Mouse (Mus musculus): ENCODE results near the gene Defb36. TPM values are rescaled to one million over a fixed set of nuclear protein-coding genes. Genes with fewer than 3 reads are reported as not detected.

Gene Defb36
- total RNA-seq, 2 experiments from 2014 or later: not detected

DNA sequence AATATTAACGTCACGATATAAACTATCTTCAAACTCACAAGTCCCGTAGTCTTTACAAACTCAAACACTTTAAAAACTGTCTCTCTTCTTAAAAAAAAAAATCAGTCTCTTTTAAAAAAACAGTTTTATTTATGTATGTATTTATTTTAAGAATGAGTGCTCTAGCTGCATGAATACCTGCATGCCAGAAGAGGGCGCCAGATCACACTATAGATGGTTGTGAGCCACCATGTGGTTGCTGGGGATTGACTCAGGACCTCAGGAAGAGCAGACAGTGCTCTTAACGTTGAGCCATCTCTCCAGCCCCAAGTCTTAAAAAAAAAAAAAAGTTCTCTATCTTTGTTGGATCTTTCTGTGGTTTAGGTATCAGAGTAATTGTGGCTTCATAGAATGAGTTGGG lies 13.2 kb downstream of the Defb36 start:
- DNase-seq: no peak
- intact Hi-C loops (cut with DNase I; ENCODE audit: low total_unique reads): loop anchor here (5.0 kb wide), 1 partner anchor 40 kb away; no protein-coding TSS in a partner anchor

GRCm38 (mm10) chr2:152620367-152621134 lies 16.4 kb downstream of the Defb36 start:
- intact Hi-C loops (cut with DNase I; ENCODE audit: low total_unique reads): no loop called here
- DNase-seq: peak; percentile 53

- DNase-seq: no peak
- intact Hi-C loops (cut with DNase I; ENCODE audit: low total_unique reads): no loop called here
Observed at GRCm38 (mm10) chr2:152622151-152622550, 18.0 kb downstream of the Defb36 start.

- intact Hi-C loops (cut with DNase I; ENCODE audit: low total_unique reads): no loop called here
- no peak for DNase-seq
Observed at GRCm38 (mm10) chr2:152622953-152623352, 18.8 kb downstream of the Defb36 start, which contains the start of gene Defb25. Defb25 (minus strand) TSS chr2:152623053.

DNA sequence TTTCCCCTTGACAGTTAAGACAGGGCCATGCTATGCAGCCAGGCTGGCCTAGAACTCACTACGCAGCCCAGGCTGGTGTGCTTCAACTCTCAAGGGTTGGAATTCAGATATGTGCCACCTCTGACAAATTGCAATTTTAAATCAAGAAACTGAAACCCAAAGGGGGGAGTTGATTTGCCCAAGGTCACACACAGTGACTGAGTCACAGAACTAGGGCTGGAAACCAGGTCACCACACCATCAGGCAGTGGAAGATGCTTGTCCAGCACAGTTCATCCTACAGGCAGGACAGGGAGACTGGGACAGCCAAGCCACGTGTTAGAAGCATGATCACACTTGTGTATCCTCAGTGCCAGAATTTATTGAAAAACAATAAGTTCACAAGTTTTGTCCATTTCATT lies 20.4 kb downstream of the Defb36 start:
- no peak for DNase-seq
- intact Hi-C loops (cut with DNase I; ENCODE audit: low total_unique reads): no loop called here

DNA sequence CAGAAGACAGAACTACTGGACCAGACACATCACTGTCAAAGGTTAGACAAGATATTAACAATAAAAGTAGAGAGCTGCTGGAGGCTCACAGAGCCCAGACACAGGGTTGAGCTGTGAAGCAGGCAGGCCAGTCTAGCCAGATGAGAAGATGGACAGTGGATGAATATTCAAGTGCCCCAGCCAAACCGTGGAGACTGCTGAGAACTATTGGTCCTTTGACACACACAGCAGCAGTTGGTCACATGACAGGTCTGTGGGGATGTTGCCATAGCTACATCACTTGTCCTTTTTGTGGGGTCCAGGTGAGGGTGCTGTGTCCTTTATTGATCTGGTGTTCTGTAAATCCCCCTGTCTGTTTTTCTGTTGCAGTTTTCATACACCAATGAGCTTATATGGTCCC lies 21.1 kb downstream of the Defb36 start:
- no peak for DNase-seq
- intact Hi-C loops (cut with DNase I; ENCODE audit: low total_unique reads): no loop called here

DNA sequence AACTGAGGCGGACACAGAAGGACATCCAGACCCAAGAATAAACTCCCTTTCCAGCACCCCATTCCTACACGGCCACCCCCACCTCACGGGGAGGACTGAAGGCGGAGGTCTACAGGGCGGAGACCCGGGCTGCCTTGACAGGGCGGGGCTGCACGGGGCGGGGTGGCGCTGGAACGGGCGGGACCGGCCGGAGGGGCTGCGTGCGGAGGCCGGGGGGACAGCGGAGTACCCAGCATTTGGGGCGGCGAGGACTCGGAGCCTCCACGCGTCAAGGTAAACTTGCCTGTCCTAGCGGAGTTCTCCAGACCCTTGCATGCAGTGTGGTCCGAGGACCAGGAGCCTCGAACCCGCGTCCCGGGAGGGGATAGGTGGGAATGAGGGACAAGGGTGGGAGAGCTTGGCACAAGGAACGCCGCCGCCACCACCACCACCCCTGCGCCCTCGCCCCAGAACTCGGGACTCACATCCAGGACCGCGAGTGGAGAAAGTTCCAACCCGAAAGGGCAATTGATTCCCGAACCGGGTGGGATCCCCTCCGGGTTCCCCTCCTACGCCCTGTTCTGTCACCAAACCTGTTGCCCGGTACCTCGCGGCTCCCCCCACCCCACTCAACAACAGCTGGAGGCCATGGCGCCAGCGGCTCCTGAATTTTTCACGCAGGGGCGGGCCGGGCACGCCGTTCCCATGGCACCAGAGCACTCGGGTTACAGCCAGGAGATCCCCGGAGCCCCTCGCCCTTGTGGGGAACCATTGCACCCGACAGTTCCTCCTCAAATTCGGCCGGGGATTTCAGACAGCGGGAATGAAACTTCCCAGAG lies 22.9 kb downstream of the Defb36 start, which contains the start of gene Rem1:
TSS of gene Rem1 (plus strand) at position 178 of the 818 bp plus-strand sequence.
- DNase-seq: peak; percentile 56
- intact Hi-C loops (cut with DNase I; ENCODE audit: low total_unique reads): no loop called here

- peak; percentile 25 for DNase-seq
- intact Hi-C loops (cut with DNase I; ENCODE audit: low total_unique reads): no loop called here
Observed at GRCm38 (mm10) chr2:152628066-152628465, 23.9 kb downstream of the Defb36 start.

DNA sequence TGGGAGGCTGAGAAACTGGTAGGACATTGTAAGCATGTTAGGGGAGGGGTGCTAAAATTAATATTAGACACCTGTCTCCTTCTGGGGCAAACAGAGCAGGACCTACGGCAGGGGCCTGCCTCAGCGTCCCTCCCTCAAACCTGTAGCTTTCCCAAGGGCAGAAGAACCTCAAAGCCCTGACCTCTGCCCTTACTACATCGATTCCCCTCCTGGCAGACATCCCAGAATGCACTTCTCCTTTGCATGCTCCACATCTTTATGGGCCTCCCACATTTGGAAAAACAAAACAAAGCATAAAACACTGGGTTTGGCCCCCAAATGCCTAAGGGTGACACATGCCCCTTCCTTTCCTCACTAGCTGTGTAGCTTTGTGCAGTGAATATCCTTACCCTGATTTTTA lies 25.1 kb downstream of the Defb36 start:
- intact Hi-C loops (cut with DNase I; ENCODE audit: low total_unique reads): no loop called here
- no peak for DNase-seq

GRCm38 (mm10) chr2:152629904-152630303 lies 25.8 kb downstream of the Defb36 start:
- intact Hi-C loops (cut with DNase I; ENCODE audit: low total_unique reads): no loop called here
- DNase-seq: no peak

DNA sequence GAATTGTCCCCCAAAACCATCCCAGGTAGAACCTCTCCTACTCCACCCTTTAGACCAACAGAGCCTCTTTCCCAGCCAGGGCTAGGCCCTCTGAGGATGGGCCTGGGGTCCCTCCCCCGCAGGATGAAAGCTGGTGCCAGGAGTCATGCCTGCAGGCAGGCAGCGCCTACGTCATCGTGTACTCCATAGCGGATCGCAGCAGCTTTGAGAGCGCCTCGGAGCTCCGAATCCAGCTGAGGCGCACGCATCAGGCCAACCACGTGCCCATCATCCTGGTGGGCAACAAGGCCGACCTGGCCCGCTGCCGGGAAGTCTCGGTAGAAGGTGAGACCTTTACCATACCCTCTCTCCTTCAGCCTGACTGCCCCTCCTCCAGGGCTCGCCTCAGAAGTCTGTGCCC lies 29.2 kb downstream of the Defb36 start:
- intact Hi-C loops (cut with DNase I; ENCODE audit: low total_unique reads): no loop called here

GRCm38 (mm10) chr2:152634311-152634710 lies 30.2 kb downstream of the Defb36 start:
- intact Hi-C loops (cut with DNase I; ENCODE audit: low total_unique reads): no loop called here
- DNase-seq: no peak

More for the DNA sequence above, 29.2 kb downstream of the Defb36 start:
- DNase-seq: no peak

DNA sequence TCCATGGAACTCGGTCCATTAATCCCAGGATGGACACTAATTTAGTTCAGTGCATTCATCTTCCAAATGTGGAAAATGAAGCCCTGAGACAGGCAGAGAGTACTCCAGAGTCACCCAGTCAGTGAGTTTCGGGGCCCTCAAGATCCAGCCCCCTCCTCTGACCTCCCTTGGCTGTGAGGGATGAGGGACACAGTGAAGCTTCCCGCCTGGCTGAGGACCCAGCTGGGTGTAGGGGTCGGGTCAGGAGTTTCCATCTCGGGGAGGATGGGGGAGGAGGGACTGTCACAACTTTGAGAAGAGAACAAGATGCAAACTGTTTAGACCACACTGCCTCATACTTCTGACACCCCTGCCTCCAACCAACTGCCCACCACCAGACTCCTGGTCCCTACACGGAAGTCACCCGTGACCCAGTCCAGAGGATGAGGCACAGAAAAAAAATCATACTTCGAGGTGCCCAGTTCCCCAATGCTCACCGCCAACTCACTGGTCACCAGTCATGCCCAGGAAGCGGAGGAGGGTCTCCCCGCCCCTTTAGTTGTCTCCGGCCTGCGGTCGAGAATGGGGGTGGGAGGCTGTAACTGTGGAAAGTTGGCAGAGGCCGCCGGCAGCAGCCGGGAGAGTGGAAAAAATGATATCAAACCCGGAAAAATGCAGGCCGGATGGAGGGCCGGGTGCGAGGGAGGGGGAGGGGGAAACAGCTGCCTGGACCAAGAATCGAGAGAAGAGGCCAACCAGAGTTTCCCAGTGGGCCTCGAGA lies 32.3 kb downstream of the Defb36 start:
- intact Hi-C loops (cut with DNase I; ENCODE audit: low total_unique reads): no loop called here
- DNase-seq: peak; percentile 83

- intact Hi-C loops (cut with DNase I; ENCODE audit: low total_unique reads): no loop called here
- no peak for DNase-seq
Observed at GRCm38 (mm10) chr2:152637006-152637322, 32.8 kb downstream of the Defb36 start.

DNA sequence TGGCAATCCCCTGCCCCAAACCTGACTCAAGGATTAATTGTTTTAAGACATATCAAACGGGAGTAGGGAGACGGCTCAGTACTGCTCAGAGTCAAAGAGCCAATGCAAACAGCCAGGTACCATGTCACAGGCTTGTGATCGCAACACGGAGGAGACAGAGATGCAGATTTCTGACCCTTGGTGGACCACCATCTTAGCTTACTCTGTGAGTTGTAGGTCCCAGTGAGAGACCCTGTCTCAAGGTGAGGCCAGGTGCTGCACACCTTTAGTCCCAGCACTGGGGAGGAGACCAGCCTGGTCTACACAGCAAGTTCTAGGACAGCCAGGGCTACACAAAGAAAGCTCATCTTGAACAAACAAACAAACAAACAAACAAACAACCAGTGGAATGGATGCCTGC lies 33.3 kb downstream of the Defb36 start:
- intact Hi-C loops (cut with DNase I; ENCODE audit: low total_unique reads): no loop called here
- no peak for DNase-seq

DNA sequence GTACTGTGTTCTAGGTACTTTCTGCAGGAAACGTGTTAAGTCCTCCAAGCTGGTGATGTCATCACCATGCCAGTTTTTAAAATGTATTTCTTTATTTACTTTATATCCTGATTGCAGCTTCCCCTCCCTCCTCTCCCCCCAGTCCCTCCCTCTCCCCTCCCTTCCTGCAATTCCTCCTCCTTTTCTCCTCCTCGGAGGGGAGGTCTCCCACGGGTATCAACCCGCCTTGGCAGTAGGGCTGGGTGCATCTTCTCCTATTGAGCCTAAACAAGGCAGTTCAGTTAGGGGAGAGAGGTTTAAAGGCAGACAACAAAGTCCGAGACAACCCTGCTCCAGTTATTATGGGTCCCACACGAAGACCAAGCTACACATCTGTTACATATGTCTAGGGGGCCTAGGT lies 34.7 kb downstream of the Defb36 start:
- no peak for DNase-seq
- intact Hi-C loops (cut with DNase I; ENCODE audit: low total_unique reads): no loop called here

DNA sequence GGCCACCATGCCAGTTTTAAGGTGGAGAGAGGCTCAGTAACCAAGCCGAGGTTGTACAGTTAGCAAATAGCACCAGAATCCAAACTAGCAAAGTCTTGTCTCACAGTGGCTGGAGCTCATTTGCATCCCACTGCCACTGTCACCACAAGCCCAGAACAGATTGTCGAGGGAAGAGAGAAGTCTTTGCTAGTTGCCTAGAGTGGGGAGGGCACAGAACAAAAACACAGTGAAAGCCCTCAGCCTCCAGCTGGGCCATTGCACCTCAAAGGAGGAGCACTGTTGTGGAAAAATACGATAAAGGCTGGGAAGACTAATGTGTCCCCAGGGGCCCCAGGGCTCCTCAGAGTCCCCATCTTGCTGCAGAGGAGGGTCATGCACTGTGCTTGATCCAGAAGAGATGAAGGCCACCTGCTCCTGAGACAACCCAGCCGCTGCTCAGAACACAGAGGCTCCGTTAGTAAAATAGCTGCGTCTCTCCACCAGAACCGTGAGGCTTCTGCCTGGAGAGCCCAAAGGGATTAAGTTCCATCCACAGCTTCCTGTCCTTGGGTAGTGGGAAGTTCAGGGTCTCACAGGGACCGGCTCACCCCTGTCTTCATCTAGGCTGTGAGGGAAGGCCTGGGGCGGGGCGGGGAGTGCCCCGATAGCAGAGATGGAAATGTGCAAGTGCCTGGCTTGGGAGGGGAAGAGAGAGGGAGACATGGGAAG lies 35.4 kb downstream of the Defb36 start:
- DNase-seq: peak; percentile 46
- intact Hi-C loops (cut with DNase I; ENCODE audit: low total_unique reads): no loop called here

DNA sequence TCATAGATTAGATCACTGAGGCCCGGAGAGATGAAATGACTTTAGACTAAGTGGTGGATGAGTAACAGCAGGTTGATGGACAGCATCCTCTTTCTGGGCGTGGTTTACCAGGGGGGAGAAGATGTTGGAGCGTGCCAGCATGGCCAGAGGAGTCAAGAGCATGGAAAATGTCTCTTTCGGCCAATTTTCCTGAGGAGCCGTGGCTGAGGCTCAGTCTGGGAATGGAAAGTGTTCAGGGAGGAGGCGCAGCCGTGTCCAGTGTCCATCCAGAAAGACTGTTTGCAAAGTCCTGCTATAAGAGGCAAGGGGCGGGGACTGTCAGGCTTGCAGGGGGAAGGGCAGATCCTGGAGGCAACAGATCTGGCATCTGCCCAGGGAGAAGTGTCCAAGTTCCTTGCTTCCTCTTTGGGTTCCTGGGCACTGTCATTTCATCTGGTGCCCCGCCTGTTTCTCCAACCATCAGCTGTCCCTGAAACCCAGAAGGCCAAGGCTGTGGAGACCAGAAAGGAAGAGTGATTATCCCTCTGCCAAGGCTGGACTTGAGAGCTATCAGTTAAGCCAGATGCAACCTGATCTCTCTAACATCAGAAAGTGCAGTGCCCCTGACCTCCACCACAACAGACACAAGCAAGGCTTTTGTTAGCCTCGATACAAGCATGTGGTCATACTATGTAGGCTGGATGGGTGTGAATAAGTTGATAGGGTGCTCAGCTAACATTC lies 48.9 kb downstream of the Defb36 start:
- intact Hi-C loops (cut with DNase I; ENCODE audit: low total_unique reads): no loop called here

More for the DNA sequence above, 48.9 kb downstream of the Defb36 start:
- peak; percentile 77 for DNase-seq
